Mouse (Mus musculus) ES-Bruce4 (cell line): ENCODE results near the gene Drg1.

ENCODE experiments used
- CTCF ChIP-seq: IDR thresholded peaks from one replicate; pipeline ENCODE4 v1.8.1; 2011; ENCODE audit warnings: low read depth, low read length
- EP300 ChIP-seq: IDR thresholded peaks from 2 replicates; pipeline ENCODE4 v1.6.1; 2011; ENCODE audit warnings: low read depth, low read length; ENCODE audit not compliant: insufficient read depth

GRCm38 (mm10) chr11:3259537-3259936 lies 6.7 kb downstream of the Drg1 start:
- TF ChIP-seq EP300 (no peak), CTCF (no peak)
